Mouse (Mus musculus) lung, postnatal 0 days (tissue): Measurements from ENCODE around the gene Sgms1.

Experiments
- CTCF ChIP-seq: IDR thresholded peaks from 2 replicates; pipeline ENCODE4 v1.5.1; 2016; ENCODE audit warnings: antibody characterized with exemption, mild to moderate bottlenecking
- EP300 ChIP-seq: IDR thresholded peaks from 2 replicates; pipeline ENCODE4 v1.6.1; 2016; ENCODE audit warnings: antibody characterized with exemption, mild to moderate bottlenecking, control low read depth

DNA sequence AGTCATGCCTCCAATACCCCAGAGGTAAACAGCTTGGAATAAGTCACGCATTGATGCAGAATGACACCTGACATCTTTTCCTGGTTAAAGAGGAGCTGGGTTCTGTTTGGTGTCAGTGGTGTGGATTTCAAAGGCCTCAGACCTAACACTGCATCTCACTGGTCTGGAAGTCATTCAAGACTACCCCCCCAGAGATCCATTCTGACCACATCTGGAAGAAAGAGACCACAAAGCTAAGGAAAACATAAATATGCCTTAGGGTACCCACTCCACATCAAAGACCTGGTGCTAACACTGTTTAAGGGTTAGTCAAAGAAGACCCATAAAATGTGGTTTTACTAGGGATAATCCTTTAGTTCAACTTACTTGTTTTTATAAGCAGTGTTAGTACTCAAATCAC, 65.0 kb downstream of the Sgms1 start:
- TF ChIP-seq CTCF (no peak), EP300 (no peak)
